Mouse (Mus musculus): ENCODE results near the gene Setdb1. TPM values are rescaled to one million over a fixed set of nuclear protein-coding genes. Genes with fewer than 3 reads are reported as not detected.
"Not testable (repeated sequence)": the region's sequence is repeated elsewhere in the genome, so short reads cannot be mapped to it uniquely, and the experiment has no call there.

Gene Setdb1
- polyA plus RNA-seq, 1 experiment from 2014 or later = 50.4 TPM

- no peak for ATAC-seq (ENCODE audit: low read depth)
- no peak overlapping the region for H3K4me3 ChIP-seq (ENCODE audit: low read depth, low read length)
- no peaks in the 10 kb centered on the region for H3K4me1 ChIP-seq (ENCODE audit: control insufficient read depth, insufficient read depth, low read length)
- H3K27ac ChIP-seq (ENCODE audit: low read depth, low read length) = no peak overlapping the region
- H3K9ac ChIP-seq (replicated peaks; ENCODE audit: low read depth, low read length) = no peak overlapping the region
- H3K27me3 ChIP-seq (ENCODE audit: control insufficient read depth, insufficient read depth, low read length) = no peaks in the 10 kb centered on the region
- H3K9me3 ChIP-seq (ENCODE audit: control insufficient read depth, low read length) = no peaks in the 10 kb centered on the region
- peaks cover 49% of the 10 kb centered on the region for H3K36me3 ChIP-seq (ENCODE audit: control insufficient read depth, insufficient read depth, low read length)
- no peak overlapping the region for H3K4me2 ChIP-seq (ENCODE audit: low read depth, low read length)
Observed at GRCm38 (mm10) chr3:95349491-95349890, 7.5 kb downstream of the Setdb1 start.

GRCm38 (mm10) chr3:95348343-95348742, 8.7 kb downstream of the Setdb1 start:
- not testable (repeated sequence) for H3K9ac ChIP-seq (replicated peaks; ENCODE audit: low read depth, low read length); H3K27me3 ChIP-seq (ENCODE audit: control insufficient read depth, insufficient read depth, low read length); H3K4me3 ChIP-seq (ENCODE audit: low read depth, low read length); H3K4me2 ChIP-seq (ENCODE audit: low read depth, low read length); H3K27ac ChIP-seq (ENCODE audit: low read depth, low read length); H3K4me1 ChIP-seq (ENCODE audit: control insufficient read depth, insufficient read depth, low read length); ATAC-seq (ENCODE audit: low read depth); H3K9me3 ChIP-seq (ENCODE audit: control insufficient read depth, low read length)
- 96% methylated on average over 4 of the region's 5 CpGs for WGBS
- H3K36me3 ChIP-seq (ENCODE audit: control insufficient read depth, insufficient read depth, low read length) = peaks cover 45% of the 10 kb centered on the region

- Histone ChIP-seq H3K36me3 (ENCODE audit: control insufficient read depth, insufficient read depth, low read length) (peaks cover 54% of the 10 kb centered on the region), H3K4me2 (ENCODE audit: low read depth, low read length) (no peak overlapping the region), H3K9me3 (ENCODE audit: control insufficient read depth, low read length) (no peaks in the 10 kb centered on the region), H3K27ac (ENCODE audit: low read depth, low read length) (no peak overlapping the region), H3K27me3 (ENCODE audit: control insufficient read depth, insufficient read depth, low read length) (no peaks in the 10 kb centered on the region), H3K4me3 (ENCODE audit: low read depth, low read length) (no peak overlapping the region), H3K9ac (replicated peaks; ENCODE audit: low read depth, low read length) (no peak overlapping the region), H3K4me1 (ENCODE audit: control insufficient read depth, insufficient read depth, low read length) (no peaks in the 10 kb centered on the region)
- 93% methylated on average over 7 of the region's 7 CpGs for WGBS
- no peak for ATAC-seq (ENCODE audit: low read depth)
Observed at GRCm38 (mm10) chr3:95346454-95346853, 10.5 kb downstream of the Setdb1 start.

DNA sequence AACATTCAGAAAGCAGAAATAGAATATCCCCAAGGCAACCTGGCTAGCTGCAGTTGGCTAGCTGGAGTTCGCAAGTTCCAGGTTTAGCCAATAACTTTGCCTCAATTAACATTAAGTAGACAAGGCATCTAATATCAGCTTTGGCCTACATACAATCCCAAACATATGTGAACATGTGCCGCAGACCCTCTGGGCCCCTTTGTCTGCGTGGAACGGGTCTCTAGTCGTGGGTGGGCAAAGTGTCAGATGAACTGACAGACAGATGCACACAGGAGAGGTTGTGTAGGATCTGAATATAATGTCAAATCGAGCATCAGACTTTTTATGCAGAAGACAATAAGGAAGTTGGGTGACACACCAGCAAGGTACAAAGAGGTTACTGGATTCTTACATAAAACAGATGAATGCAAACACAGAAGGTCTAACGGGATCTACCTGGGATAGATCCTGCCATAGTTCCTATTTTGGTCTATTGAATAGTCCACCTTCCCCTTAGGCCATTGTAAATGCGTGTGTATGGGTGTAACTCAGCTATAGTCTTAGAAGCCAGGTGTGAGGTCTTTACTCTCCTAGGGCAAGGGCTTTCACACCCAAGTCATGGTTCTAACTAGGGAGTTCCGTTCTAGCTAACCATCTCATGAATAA, 13.5 kb downstream of the Setdb1 start:
- ATAC-seq (ENCODE audit: low read depth); H3K4me1 ChIP-seq (ENCODE audit: control insufficient read depth, insufficient read depth, low read length); H3K4me3 ChIP-seq (ENCODE audit: low read depth, low read length); H3K9me3 ChIP-seq (ENCODE audit: control insufficient read depth, low read length); H3K27me3 ChIP-seq (ENCODE audit: control insufficient read depth, insufficient read depth, low read length); H3K9ac ChIP-seq (replicated peaks; ENCODE audit: low read depth, low read length); H3K4me2 ChIP-seq (ENCODE audit: low read depth, low read length); H3K27ac ChIP-seq (ENCODE audit: low read depth, low read length): not testable (repeated sequence)
- WGBS = 96% methylated on average over 9 of the region's 9 CpGs
- H3K36me3 ChIP-seq (ENCODE audit: control insufficient read depth, insufficient read depth, low read length) = peaks cover 69% of the 10 kb centered on the region

- no peak for ATAC-seq (ENCODE audit: low read depth)
- no peaks in the 10 kb centered on the region for H3K27me3 ChIP-seq (ENCODE audit: control insufficient read depth, insufficient read depth, low read length)
- H3K9ac ChIP-seq (replicated peaks; ENCODE audit: low read depth, low read length) = no peak overlapping the region
- H3K4me2 ChIP-seq (ENCODE audit: low read depth, low read length) = no peak overlapping the region
- no peaks in the 10 kb centered on the region for H3K4me1 ChIP-seq (ENCODE audit: control insufficient read depth, insufficient read depth, low read length)
- WGBS = 93% methylated on average over 4 of the region's 4 CpGs
- no peaks in the 10 kb centered on the region for H3K9me3 ChIP-seq (ENCODE audit: control insufficient read depth, low read length)
- no peak overlapping the region for H3K4me3 ChIP-seq (ENCODE audit: low read depth, low read length)
- H3K27ac ChIP-seq (ENCODE audit: low read depth, low read length) = no peak overlapping the region
- H3K36me3 ChIP-seq (ENCODE audit: control insufficient read depth, insufficient read depth, low read length) = peaks cover 83% of the 10 kb centered on the region
Observed at GRCm38 (mm10) chr3:95338251-95338650, 18.8 kb downstream of the Setdb1 start.

DNA sequence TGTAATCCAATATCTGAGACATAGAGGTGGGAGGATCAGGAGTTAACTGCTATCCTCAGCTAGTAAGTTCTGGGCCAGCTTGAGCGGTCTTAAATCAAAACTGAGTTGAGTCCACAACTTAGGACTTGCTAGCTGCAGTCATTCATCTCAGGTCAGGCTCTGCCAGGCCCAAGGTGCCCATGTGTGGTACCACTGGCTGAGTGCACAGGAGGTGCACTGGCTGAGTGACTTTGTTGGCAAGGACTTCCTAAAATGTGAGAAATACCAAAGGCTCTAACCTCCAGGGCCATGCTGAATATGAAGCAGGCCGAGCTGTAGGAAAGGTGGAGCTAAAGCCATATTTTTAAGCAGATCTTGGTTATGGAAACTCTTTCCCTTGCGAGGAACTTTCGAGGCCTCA, 19.7 kb downstream of the Setdb1 start:
- no peaks in the 10 kb centered on the region for H3K27me3 ChIP-seq (ENCODE audit: control insufficient read depth, insufficient read depth, low read length)
- WGBS = 99% methylated on average over 4 of the region's 4 CpGs
- H3K4me2 ChIP-seq (ENCODE audit: low read depth, low read length) = no peak overlapping the region
- no peaks in the 10 kb centered on the region for H3K9me3 ChIP-seq (ENCODE audit: control insufficient read depth, low read length)
- no peaks in the 10 kb centered on the region for H3K4me1 ChIP-seq (ENCODE audit: control insufficient read depth, insufficient read depth, low read length)
- H3K36me3 ChIP-seq (ENCODE audit: control insufficient read depth, insufficient read depth, low read length) = peaks cover 76% of the 10 kb centered on the region
- H3K9ac ChIP-seq (replicated peaks; ENCODE audit: low read depth, low read length) = no peak overlapping the region
- no peak overlapping the region for H3K4me3 ChIP-seq (ENCODE audit: low read depth, low read length)
- H3K27ac ChIP-seq (ENCODE audit: low read depth, low read length) = no peak overlapping the region
- no peak for ATAC-seq (ENCODE audit: low read depth)

GRCm38 (mm10) chr3:95331528-95331927, 25.5 kb downstream of the Setdb1 start:
- H3K9ac ChIP-seq (replicated peaks; ENCODE audit: low read depth, low read length) = no peak overlapping the region
- no peak overlapping the region for H3K4me2 ChIP-seq (ENCODE audit: low read depth, low read length)
- no peak for ATAC-seq (ENCODE audit: low read depth)
- 91% methylated on average over 1 of the region's 1 CpGs for WGBS
- no peak overlapping the region for H3K27ac ChIP-seq (ENCODE audit: low read depth, low read length)
- H3K27me3 ChIP-seq (ENCODE audit: control insufficient read depth, insufficient read depth, low read length) = no peaks in the 10 kb centered on the region
- H3K4me1 ChIP-seq (ENCODE audit: control insufficient read depth, insufficient read depth, low read length) = no peaks in the 10 kb centered on the region
- H3K36me3 ChIP-seq (ENCODE audit: control insufficient read depth, insufficient read depth, low read length) = peaks cover 54% of the 10 kb centered on the region
- no peak overlapping the region for H3K4me3 ChIP-seq (ENCODE audit: low read depth, low read length)
- no peaks in the 10 kb centered on the region for H3K9me3 ChIP-seq (ENCODE audit: control insufficient read depth, low read length)

- Histone ChIP-seq H3K36me3 (ENCODE audit: control insufficient read depth, insufficient read depth, low read length) (peaks cover 59% of the 10 kb centered on the region), H3K4me3 (ENCODE audit: low read depth, low read length) (no peak overlapping the region), H3K27me3 (ENCODE audit: control insufficient read depth, insufficient read depth, low read length) (no peaks in the 10 kb centered on the region), H3K9ac (replicated peaks; ENCODE audit: low read depth, low read length) (no peak overlapping the region), H3K9me3 (ENCODE audit: control insufficient read depth, low read length) (no peaks in the 10 kb centered on the region), H3K27ac (ENCODE audit: low read depth, low read length) (no peak overlapping the region), H3K4me2 (ENCODE audit: low read depth, low read length) (no peak overlapping the region), H3K4me1 (ENCODE audit: control insufficient read depth, insufficient read depth, low read length) (no peaks in the 10 kb centered on the region)
- no peak for ATAC-seq (ENCODE audit: low read depth)
- WGBS = 94% methylated on average over 1 of the region's 1 CpGs
Observed at GRCm38 (mm10) chr3:95328803-95329404, 28.1 kb downstream of the Setdb1 start.

GRCm38 (mm10) chr3:95324454-95325144, 32.4 kb downstream of the Setdb1 start:
- H3K27ac ChIP-seq (ENCODE audit: low read depth, low read length) = no peak overlapping the region
- no peak for ATAC-seq (ENCODE audit: low read depth)
- H3K4me1 ChIP-seq (ENCODE audit: control insufficient read depth, insufficient read depth, low read length) = no peaks in the 10 kb centered on the region
- no peak overlapping the region for H3K4me3 ChIP-seq (ENCODE audit: low read depth, low read length)
- peaks cover 75% of the 10 kb centered on the region for H3K36me3 ChIP-seq (ENCODE audit: control insufficient read depth, insufficient read depth, low read length)
- no peaks in the 10 kb centered on the region for H3K9me3 ChIP-seq (ENCODE audit: control insufficient read depth, low read length)
- H3K4me2 ChIP-seq (ENCODE audit: low read depth, low read length) = no peak overlapping the region
- H3K27me3 ChIP-seq (ENCODE audit: control insufficient read depth, insufficient read depth, low read length) = no peaks in the 10 kb centered on the region
- WGBS = 94% methylated on average over 6 of the region's 6 CpGs
- H3K9ac ChIP-seq (replicated peaks; ENCODE audit: low read depth, low read length) = no peak overlapping the region

All from neural tube, embryonic 14.5 days (tissue).